Mouse (Mus musculus) lung, postnatal 10 days (tissue): ENCODE data around the gene Zbtb17.

Experiments used
- DNase-seq: peaks from one replicate; pipeline ENCODE4 v3.0.0; 2021

The Zbtb17 gene

DNA sequence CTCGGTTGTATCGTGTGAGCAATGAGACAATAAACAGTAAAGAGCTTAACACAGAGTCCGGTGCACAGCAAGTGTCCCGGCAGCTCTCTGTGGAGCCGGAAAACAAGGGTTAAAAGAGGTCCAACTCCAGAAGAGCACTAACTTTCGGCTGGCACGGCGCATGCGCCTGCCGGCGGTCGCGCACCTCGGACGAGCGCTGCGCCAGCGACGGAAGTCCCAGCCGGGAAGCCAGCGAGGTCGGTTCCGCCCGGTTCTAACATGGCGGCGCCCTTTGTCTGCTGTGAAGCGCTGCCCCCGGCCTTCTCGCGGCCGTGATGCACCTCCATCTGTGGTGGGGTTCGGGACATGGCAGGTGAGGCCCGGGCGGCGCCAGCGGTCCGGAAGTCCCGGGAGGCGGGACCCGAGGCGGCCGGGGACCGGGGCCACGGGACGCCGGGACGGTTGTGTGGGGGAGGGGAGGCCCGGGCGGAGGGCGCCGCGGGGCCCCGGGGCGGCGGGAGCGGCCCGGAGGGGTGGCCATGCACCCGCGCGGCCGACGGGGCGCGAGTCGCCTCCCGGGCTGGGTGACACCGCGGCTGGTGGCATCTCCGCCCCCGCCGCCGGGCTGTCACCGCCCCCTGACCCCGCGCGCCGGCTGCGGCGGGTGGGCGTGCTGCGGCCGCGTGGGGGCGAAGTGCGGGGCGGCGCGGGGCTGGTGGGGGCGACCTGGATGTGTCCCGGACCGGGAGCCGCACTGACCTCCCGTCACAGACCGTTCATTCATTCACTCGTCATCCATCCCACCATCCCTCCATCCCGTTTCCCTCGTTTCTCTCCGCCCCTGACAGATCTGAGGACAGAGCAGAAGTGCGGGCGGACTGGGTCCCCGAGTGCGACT lies at the start of gene Zbtb17:
TSS of gene Zbtb17 (plus strand) at position 204 of the 877 bp plus-strand sequence.
- peak; percentile 94 for DNase-seq

GRCm38 (mm10) chr4:141394751-141395150 lies 49.7 kb upstream of the Zbtb17 start:
- peak; percentile 35 for DNase-seq

GRCm38 (mm10) chr4:141397861-141398260 lies 46.6 kb upstream of the Zbtb17 start:
- DNase-seq = no peak

DNA sequence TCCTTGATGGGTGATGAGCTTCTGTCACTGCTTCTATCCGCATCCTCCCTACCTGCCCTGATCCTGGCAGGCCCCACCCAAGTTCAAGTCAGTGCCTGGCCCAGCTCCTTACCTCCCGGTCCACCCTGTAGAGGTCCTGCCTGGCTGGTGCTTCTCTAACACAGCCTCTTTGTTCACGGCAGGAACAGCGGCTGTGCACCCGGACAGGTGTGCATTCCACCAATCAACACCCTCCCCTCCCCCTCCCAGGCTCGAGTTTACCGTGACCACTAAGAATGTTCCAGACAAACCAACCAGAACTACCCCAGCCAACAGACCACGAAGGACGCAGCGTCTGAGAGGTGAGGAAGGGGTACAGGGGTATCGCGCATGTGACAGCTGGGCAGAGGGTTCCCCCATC lies 45.9 kb upstream of the Zbtb17 start, which contains the start of gene Clcnka:
TSS of gene Clcnka (minus strand) at position 180 of the 400 bp plus-strand sequence.
- DNase-seq = no peak

GRCm38 (mm10) chr4:141400171-141400570 lies 44.3 kb upstream of the Zbtb17 start:
- DNase-seq = no peak

- peak; percentile 92 for DNase-seq
Observed at GRCm38 (mm10) chr4:141404518-141405313, 39.7 kb upstream of the Zbtb17 start.

DNA sequence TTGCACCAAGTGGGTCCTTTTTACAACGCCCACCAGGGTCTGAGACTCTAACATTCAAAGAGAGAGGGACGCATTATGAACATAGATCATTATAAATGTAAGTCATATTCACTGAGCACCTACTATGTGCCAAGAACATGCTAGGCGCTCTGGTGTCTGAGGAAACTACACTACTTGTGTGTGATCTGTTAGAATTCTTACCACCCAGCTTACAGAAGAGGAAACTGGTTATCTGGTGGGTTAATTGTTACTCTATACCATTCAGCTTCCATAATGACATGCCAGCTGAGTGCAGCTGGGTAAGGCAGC lies 39.2 kb upstream of the Zbtb17 start:
- DNase-seq = no peak

DNA sequence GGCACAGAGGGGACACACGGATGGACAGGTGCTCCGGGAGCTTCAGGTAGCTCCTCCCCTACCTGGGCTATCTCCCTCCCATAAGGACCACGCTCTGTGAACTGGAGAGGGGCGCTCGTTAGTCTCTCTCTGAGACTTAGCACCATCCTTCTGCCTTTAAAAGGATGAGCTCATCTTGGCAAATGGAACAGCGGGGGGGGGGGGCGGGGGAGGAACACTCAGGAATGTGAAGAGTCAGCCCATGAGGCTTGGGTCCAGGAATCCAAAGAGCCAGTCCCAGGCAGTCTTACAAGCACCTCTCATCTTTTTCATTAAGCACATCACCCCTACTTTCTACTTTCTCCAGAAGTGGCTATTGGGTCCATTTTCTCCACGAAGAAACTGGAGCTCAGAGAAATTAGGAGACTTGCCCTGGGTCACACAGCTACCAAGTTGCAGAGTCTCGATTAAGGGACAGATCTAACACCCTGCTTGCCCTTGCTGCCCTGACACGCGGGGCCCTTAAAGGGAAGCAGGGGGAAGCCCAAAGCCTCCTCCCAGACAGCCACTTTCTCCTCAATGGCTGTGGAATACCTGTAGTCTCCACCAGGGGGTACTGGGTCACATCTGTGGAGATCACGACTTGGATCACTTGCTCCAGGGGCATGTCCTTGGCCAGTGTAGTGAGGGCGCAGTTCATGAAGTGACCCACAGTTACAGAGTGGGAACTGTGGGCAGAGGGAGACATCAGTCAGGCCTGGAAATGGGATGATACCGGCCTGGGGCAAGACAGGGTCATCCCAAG lies 37.7 kb upstream of the Zbtb17 start:
- peak; percentile 82 for DNase-seq

DNA sequence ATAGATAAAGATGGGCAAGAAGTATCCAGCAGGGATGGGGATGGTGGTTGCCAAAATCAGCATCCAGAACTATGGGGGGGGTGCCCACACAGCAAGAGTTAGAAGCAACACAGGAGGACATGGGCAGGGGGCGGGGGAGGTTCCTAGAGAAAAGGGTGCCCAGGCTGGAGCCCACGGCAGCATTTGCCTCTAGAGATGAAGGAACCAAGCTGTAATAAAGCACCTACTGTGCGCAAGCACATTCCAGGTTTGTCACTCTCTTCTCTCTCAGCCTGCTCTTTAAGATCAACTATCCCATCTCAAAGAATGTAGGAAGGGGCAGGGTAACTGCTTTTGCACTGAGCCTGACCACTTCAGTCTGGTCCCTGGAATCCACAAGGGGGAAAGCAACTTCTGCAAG lies 35.9 kb upstream of the Zbtb17 start:
- DNase-seq = no peak

DNA sequence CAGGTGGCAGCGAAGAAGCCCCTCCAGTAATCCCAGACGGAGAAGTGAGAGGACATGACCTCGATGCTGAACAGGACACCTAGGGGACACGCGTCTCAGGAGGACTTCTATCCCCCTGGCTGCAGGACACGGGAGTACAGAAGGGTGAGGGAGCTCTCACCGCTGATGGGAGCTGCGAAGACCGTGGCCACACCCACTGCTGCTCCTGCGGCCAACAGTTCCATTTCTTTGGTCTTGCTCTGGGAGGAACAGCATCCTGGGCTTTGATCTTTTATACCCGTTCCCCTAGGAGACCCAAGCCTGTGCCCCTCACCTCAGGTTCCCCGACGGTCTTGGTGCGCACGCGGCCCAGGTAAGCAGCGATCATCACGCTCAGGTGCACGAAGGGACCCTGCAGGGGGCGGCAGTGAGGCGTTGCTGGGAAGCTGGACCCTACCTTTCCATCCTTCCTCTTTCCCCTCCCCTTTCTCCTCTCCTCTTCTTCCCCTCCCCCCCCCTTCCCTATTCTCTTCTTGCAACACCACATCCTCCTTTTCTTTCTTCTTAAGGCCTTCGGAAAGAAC lies 32.9 kb upstream of the Zbtb17 start:
- no peak for DNase-seq

DNA sequence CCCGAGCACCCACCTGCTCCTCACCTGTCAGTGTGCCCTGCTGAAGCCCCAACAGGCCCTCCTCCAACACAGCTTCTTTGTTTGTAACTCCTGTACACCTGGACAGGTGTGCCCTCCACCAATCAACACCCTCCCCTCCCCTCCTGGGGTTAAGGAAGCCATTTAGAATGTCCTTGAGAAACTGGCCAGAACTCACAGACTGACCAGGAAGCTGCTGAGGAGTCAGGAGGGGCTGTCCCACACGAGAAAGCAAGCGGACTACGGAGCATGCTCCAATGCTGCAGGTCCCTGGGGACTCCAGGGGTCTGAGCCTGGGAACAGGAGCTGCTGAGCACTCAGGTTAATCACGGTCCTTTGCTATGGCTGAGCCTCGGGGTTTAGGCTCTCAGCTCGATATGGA lies 28.5 kb upstream of the Zbtb17 start, which contains the start of gene Clcnkb:
TSS of gene Clcnkb (minus strand) at position 91 of the 400 bp plus-strand sequence.
- no peak for DNase-seq

GRCm38 (mm10) chr4:141419398-141420191 lies 24.9 kb upstream of the Zbtb17 start:
- peak; percentile 43 for DNase-seq

- DNase-seq = no peak
Observed at GRCm38 (mm10) chr4:141420192-141420829, 24.1 kb upstream of the Zbtb17 start, which contains the start of gene Hspb7. Hspb7 (plus strand) TSS chr4:141420779.

DNA sequence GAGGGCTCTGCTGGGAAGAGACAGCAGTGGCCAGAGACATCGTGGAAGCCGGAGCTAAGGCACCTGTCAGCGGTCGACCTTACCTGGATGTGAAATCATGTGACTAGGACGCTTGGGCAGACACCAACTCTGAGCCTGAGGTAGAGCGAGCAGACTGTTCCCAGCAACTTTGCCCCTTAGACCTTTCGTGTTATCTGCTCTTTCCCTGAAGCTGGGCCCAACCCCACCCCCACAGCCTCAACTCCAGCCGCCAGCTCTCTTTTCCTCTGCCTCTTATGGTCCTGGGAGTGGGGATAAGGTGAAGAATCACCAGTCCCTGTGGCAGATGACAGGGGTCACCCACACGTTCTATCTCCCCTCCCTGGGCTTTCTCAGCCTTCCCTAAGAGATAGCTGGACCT lies 23.6 kb upstream of the Zbtb17 start:
- DNase-seq = no peak

GRCm38 (mm10) chr4:141421423-141421822 lies 23.0 kb upstream of the Zbtb17 start:
- DNase-seq = peak; percentile 75

DNA sequence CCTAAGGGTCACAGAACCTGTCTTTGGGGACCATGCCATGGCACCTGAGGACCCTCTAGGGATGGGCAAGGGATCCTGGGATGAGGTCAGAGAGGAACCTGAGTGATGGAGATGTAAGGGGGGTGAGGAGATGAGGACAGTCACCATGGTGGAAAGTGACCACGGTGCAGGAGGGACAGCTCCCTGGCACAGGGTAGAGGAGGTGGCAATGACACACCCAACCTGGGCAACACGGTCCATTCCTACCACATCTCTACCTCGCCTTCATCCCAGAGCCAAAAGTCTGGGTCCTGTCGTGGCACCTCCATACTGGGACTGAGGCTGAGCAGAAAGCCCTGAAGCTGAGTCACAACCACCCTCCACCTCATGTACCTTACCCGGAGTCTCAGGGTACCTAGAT lies 21.6 kb upstream of the Zbtb17 start:
- DNase-seq = no peak

- no peak for DNase-seq
Observed at GRCm38 (mm10) chr4:141423288-141423687, 21.2 kb upstream of the Zbtb17 start.

DNA sequence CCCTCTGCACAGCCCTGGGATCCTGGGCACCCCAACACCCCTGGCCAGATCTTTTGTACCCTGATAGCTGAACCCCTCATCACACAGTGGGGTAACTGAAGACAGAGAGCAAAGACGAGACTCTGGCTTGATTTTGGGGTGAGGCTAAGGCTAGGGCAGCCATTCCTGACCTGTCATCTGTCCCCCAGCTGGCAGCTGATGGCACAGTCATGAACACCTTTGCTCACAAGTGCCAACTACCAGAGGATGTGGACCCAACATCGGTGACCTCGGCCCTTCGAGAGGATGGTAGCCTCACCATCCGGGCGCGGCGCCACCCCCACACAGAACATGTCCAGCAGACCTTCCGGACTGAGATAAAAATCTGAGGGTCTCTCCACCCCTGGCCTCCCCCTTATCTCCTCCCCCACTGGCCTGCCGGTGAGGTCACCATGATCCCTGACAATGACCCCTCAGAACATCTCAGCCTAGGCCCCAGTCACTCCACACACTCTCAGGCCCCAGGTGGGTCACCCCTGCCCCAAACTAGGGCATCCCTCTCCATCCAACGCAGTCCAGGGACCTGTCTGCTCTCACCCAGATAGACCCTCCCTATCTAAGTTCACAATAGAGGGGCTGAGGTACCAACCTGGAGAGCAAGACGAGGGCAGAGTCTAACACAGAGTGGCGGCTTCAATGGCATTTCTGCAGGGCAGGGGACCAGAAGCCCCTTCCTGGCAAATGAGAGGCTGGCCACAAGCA lies 20.6 kb upstream of the Zbtb17 start:
- no peak for DNase-seq

- peak; percentile 75 for DNase-seq
Observed at GRCm38 (mm10) chr4:141425484-141426479, 18.7 kb upstream of the Zbtb17 start.
